Comparison of ENCODE assay signal across 8 mouse cellular contexts in genomic region chr7:28277615-28278278, GRCm38 (mm10). TPM values are rescaled to one million over a fixed set of nuclear protein-coding genes. Genes with fewer than 3 reads are reported as not detected.
DNase-seq lines count a peak whose midpoint lies in the region; ATAC-seq and TF ChIP-seq lines count a peak whose summit lies in the region.

TSS of gene Eid2b (plus strand) at chr7:28277739.

- peak; percentile 44 for ATAC-seq in Patski
- ATAC-seq in hindbrain, embryonic 12.5 days (ENCODE audit: low FRiP score) = peak; percentile 76
- peak; percentile 84 for ATAC-seq in lung, postnatal 0 days

- H3K4me2 ChIP-seq in hindbrain, embryonic 12.5 days (replicated peaks) = peak within 1 kb of the TSS; percentile 68
- H3K4me2 ChIP-seq in lung, postnatal 0 days (replicated peaks; ENCODE audit: low read depth, low read length) = peak within 1 kb of the TSS; percentile 88

- H3K27me3 ChIP-seq in Patski = no peaks in the 10 kb centered on the region
- no peaks in the 10 kb centered on the region for H3K27me3 ChIP-seq in hindbrain, embryonic 12.5 days
- H3K27me3 ChIP-seq in lung, postnatal 0 days (replicated peaks; ENCODE audit: insufficient read depth, low read length) = no peaks in the 10 kb centered on the region

- POLR2A ChIA-PET in Patski (lab: Charles Lee) = interaction anchor here (0.6 kb wide), 1 partner anchor 14 kb away, joined by 8 read pairs; no protein-coding TSS in a partner anchor

- no peaks in the 10 kb centered on the region for H3K9me3 ChIP-seq in hindbrain, embryonic 12.5 days (replicated peaks)
- no peaks in the 10 kb centered on the region for H3K9me3 ChIP-seq in lung, postnatal 0 days (ENCODE audit: low read length)

- in situ Hi-C loops in Patski (cut with MboI; ENCODE audit: low pct_unique_long_range_greater_than_20kb) = no loop called here

- peak within 1 kb of the TSS; percentile 84 for H3K27ac ChIP-seq in hindbrain, embryonic 12.5 days
- peak within 1 kb of the TSS; percentile 76 for H3K27ac ChIP-seq in lung, postnatal 0 days (ENCODE audit: low read length)

- TF ChIP-seq EP300 in lung, postnatal 0 days (IDR thresholded peaks at IDR 0.05) = no peak

- H3K36me3 ChIP-seq in hindbrain, embryonic 12.5 days = peaks cover 6% of the 10 kb centered on the region
- no peaks in the 10 kb centered on the region for H3K36me3 ChIP-seq in lung, postnatal 0 days (ENCODE audit: insufficient read depth, low read length)

- CTCF ChIA-PET in Patski (lab: Charles Lee) = interaction anchor here (1.3 to 1.4 kb wide), 2 partner anchors 14 to 67 kb away, joined by 3 to 5 read pairs; partner anchors contain the start of gene Selenov

- WGBS in hindbrain, embryonic 12.5 days = 3% methylated on average over 68 of the region's 68 CpGs
- 2% methylated on average over 67 of the region's 68 CpGs for WGBS in lung, postnatal 0 days

- peak; percentile 98 for TF ChIP-seq CTCF in Patski (IDR thresholded peaks at IDR 0.05)
- peak; percentile 91 for TF ChIP-seq CTCF in lung, postnatal 0 days (IDR thresholded peaks at IDR 0.05)

- peaks cover 10% of the 10 kb centered on the region; the same call in 1 of the 2 replicates for H3K4me1 ChIP-seq in hindbrain, embryonic 12.5 days
- no peaks in the 10 kb centered on the region for H3K4me1 ChIP-seq in lung, postnatal 0 days (ENCODE audit: insufficient read depth, low read depth, low read length)

- peak within 1 kb of the TSS; percentile 51 for H3K4me3 ChIP-seq in hindbrain, embryonic 12.5 days
- H3K4me3 ChIP-seq in lung, postnatal 0 days (ENCODE audit: low read depth, low read length) = peak within 1 kb of the TSS; percentile 67

- H3K9ac ChIP-seq in hindbrain, embryonic 12.5 days = peak within 1 kb of the TSS; percentile 86
- H3K9ac ChIP-seq in lung, postnatal 0 days (replicated peaks; ENCODE audit: low read depth) = peak within 1 kb of the TSS; percentile 83

- DNase-seq in Patski (ENCODE audit: low read depth, low spot score) = peak; percentile 42
- DNase-seq in cerebellum, postnatal 14 days = peak; percentile 99
- DNase-seq in frontal cortex, postnatal 10 days (ENCODE audit: low spot score in 2 of 2) = peak; percentile 88 to 96
- DNase-seq in layer of hippocampus, postnatal 10 days (ENCODE audit: low spot score in 2 of 2) = peak; percentile 99
- DNase-seq in lung, postnatal 0 days (ENCODE audit: low spot score) = peak; percentile 95
- DNase-seq in ovary, postnatal 14 days (ENCODE audit: low spot score) = peak; percentile 98
- peak; percentile 90 to 99 for DNase-seq in thymus, postnatal 10 days (ENCODE audit: low spot score in 2 of 2)

RNA-seq across cellular contexts. Expression of gene Eid2b, which starts in this region (rescaled TPM):
- polyA plus RNA-seq in Patski (2021) = 11.7 TPM
- 26.7 and 28.4 TPM in 2 replicates for polyA plus RNA-seq in hindbrain, embryonic 12.5 days (2016; fragmentation: Nextera tagmentation; extraction: Ambion mirVana)
- 10 to 100 TPM; 41.8 to 43.2 TPM for total RNA-seq in layer of hippocampus, postnatal 10 days (2021)
- 12.1 and 12.9 TPM in 2 replicates for polyA plus RNA-seq in lung, postnatal 0 days (2015; fragmentation: Nextera tagmentation; extraction: Ambion mirVana)

Comparison
In these comparisons a context has a peak if more than half of its experiments do, and no peak if none do; other contexts are left out.
1. Peak in every context shown above with its lines: DNase-seq, ATAC-seq, H3K4me3 ChIP-seq and H3K27ac ChIP-seq.
2. DNase-seq: peak in every context shown above with its lines; median percentile 99 in cerebellum, postnatal 14 days; 99 in layer of hippocampus, postnatal 10 days; 98 in ovary, postnatal 14 days; 95 in lung, postnatal 0 days; 94 in thymus, postnatal 10 days; 92 in frontal cortex, postnatal 10 days; 42 in Patski.